Mouse (Mus musculus): ENCODE measurements around the gene Aqp9.

Gene Aqp9

DNA sequence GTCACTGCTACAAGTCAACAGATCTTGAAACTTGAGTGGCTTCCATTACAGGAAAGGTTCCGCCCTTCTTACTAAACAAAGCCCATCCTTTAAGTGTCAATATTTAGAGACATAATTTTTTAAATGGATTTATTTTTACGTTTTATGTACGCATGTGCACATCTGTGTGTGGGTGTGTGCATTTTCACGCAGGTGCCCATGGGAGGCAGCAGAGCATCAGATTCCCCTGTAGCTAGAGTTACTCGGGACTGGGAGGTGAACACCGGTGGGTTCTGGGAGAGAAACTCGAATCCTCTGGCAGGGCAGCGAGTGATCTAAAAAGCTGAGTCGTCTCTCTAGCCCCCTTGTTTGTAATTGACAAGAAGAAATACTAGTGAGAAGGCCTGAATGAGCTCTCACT lies 5.1 kb upstream of the Aqp9 start:
- in situ Hi-C loops (cut with MseI, MboI) = no loop called here

DNA sequence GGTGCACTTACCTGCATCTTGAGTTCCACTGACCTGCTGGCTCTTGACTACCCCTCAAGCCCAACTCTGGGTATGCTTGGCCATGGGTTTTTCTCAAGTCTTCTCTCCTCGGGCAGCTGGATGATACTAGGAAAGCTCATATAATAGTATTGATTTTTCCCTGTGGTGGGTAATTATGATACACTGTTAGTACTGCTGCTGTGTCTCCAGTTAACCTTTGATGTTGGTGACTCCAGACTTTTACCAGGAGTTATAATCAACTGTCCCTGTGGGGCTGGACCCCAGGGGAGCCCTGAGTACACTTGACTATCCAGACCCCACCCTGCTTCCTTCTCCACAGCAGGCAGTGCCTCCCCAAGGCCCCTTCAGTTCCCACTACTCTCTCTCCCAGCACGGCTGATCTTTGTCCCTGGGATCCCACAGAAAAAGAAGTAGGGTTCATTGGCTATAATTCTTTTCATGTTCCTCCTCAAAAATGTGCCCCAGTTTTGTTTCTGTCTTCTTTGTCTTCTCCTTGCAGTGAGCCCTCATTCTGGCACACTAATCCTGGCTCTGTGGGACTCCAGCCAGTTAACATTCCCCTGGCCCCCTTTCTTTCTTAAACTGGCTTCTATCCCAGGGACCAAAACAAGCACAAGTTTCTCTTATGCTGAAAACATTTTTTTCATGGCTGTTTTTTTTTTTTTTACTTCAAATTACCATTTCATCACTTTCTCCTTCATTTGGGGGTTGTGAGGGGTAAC lies 838 bp downstream of the Aqp9 start:
- in situ Hi-C loops (cut with MseI, MboI) = no loop called here

GRCm38 (mm10) chr9:71166871-71167465 lies 1.5 kb downstream of the Aqp9 start:
- in situ Hi-C loops (cut with MseI, MboI) = no loop called here

GRCm38 (mm10) chr9:71166019-71166705 lies 2.3 kb downstream of the Aqp9 start:
- in situ Hi-C loops (cut with MseI, MboI) = no loop called here

DNA sequence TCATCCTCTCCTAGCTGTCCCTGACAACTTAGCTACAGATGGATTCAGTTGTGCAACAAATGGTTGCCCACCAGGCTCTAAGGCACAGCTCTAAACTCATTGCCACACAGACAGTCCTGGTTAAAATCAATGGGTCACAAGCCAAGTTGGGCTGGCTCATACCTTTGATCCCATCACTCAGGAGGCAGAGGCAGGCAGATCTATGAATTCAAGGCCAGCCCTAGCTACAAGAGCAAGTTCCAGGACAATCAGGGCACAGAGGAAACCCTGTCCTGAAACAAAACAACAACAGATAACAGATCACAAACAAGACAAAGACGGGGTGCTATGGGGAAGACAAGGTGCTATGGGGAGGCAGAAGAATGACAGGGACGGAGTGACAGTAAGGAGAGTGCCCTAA lies 3.0 kb downstream of the Aqp9 start:
- in situ Hi-C loops (cut with MseI, MboI) = no loop called here

DNA sequence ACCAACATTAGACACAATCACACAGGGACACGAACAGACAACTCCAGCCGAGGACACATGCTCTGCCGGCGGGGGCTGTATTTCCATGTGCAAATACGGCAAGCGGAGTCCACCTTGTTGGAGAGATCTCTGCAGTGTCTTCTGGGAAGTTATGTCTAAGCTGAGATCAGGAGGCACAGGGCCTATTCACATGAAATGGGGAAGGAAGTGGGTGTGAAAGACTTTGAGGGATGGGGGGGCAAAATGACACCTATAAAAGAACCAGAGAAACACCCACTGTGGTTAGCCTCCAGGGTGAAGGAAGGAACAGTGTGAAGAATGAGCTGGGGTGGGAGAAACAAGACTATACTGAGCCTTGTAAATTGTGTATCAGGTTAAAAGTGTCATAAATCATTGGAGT lies 3.4 kb downstream of the Aqp9 start:
- in situ Hi-C loops (cut with MseI, MboI) = no loop called here

DNA sequence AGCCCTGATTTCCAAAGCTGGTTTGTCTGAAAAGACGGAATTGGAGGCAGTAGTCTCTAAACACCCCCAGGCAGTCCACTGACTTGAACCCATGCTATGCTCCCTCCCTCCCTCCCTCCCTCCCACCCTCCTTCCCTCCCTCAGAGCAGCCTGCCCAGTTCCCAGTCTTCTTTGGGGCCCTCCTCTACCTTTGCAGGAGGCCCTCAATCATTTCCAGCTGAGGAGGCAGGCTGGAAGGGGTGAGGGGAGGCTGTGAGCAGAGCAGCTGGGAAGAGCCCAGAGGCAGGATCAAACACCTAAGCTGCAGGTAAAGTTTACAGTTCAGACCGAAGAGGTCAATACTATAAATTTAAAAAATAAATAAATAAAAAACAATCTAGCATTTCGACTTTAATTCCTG lies 4.1 kb downstream of the Aqp9 start:
- in situ Hi-C loops (cut with MseI, MboI) = no loop called here

DNA sequence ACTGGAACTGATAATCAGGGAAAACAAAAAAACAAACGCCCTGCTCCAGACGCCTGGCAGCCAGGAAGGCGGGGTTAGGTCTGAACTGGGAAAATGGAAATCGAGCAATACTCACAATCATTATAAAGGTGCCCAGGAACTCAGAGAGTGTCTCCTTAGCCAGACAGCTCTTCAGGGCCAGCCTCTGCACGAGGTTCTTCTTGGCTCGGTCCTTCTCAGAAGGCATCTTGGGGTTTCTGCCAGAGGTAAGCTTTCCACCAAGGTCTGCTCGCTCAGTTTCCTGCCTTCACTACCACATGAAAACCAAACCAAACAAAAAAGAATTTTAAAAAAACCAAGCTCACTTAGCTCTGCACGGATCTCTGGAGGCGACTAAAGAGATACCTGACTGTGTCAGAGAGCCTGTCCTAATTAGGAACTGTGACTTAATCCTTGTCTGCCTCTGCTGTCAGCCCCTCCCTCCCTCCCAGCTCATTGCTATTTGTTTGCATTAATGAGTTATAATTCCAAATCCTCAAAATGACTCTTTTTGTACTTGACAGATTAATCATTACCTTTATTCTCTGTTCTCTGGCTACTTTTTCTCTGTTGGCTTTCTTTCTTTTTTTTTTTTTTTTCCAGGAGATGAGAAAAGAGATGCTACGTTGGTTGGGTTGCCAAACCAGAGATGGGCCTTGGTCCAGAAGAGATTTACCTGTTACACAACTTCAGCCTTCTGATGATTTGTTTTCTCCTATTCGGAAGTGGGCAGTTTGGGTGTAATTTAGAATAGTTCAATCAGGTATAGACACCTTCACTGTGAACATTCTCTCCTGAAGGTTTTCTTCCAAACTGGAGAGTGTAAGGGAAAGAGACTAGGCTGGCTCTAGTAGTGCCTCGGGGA lies 5.4 kb downstream of the Aqp9 start:
- in situ Hi-C loops (cut with MseI, MboI) = no loop called here

DNA sequence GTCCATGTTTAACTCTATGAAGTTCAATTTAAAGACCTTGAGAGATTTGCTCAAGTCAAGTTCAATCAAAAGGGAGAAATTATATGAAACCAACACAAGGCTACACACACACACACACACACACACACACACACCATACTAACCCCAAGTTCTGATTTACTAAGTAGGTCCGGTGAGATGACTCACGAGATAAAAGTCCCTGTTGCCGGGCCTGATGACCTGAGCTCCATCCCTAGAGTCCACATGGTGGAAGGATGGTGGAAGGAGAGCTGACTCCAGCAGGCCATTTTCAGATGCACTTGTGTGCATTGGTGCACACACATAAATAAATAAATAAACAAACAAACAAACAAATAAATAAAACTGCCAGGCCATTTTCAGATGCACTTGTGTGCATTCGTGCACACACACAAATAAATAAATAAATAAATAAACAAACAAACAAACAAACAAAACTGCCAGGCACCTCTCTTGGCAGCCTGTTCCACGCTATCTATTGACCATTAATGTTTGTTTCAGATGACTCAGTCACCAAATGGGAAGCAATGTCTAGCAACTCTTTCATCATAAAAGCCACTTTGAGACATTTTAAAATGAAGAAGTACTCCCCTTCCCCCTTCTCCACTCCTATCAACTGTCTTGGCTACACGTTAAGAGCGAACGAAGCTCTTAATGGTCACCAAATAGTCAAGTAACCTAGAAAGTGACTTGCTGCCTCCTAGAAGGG lies 6.2 kb downstream of the Aqp9 start:
- in situ Hi-C loops (cut with MseI, MboI) = no loop called here

DNA sequence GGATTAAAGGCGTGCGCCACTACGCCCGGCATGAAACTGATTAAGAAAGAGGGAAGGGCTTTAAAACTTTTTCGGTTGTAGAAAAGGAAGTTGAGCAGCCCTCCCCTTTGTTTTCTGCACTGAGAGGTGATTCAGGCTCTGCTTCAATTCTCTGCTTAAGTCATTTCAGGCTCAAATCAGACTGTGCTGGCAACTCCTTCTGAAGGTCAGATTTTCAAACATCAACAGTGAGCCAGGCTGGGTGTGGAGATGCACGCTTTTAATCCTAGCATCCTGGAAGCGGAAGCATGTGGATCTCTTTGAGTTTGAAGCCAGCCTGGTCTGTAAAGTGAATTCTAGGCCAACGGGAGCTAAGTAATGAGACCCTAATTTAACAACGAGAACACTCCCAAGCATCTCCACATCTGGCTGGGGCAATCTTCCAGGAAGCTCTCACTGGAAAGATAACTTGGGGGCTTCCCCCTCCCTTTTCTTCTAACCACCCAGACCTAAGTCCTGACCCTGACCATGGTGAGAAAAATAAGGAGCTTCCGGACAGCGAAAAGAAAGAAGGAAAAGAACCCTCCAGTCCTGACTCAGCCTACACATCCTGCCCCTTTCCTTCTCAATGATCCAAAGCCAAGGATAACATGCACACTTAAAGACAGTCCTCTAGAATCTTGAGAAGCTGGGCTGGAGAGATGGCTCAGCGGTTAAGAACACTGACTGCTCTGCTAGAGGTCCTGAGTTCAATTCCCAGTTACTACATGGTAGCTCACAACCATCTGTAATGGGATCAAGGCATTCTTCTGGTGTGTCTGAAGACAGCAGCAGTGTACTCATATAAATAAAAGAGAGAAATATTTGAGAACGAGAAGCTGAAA lies 7.4 kb downstream of the Aqp9 start:
- in situ Hi-C loops (cut with MseI, MboI) = no loop called here

GRCm38 (mm10) chr9:71159686-71160085 lies 8.8 kb downstream of the Aqp9 start:
- in situ Hi-C loops (cut with MseI, MboI) = no loop called here

DNA sequence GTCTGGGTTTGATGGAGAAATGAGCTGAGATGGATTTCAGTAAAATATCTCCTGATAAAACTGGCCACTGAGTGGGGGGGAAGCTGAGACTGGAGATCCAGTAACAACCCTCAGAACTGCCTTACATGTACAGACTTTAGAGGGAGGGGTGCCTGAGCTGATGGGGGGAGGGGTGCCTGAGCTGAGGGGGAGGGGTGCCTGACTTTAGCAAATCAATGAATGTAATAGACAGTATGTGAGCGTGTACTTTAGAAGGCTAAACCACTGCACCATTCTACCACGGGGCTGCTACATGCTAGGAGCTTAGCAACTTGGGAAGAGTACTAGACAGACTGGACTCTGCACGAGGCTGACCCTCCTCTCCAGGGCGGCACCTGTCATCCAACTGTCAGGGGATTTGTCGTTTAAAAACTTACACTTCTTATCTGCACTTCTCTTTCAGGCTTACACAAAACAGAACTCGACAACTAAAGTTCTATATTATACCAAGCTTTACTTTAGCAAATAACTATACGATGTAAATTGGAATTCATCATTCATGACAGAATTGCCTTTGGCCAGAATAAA lies 9.3 kb downstream of the Aqp9 start:
- in situ Hi-C loops (cut with MseI, MboI) = no loop called here

DNA sequence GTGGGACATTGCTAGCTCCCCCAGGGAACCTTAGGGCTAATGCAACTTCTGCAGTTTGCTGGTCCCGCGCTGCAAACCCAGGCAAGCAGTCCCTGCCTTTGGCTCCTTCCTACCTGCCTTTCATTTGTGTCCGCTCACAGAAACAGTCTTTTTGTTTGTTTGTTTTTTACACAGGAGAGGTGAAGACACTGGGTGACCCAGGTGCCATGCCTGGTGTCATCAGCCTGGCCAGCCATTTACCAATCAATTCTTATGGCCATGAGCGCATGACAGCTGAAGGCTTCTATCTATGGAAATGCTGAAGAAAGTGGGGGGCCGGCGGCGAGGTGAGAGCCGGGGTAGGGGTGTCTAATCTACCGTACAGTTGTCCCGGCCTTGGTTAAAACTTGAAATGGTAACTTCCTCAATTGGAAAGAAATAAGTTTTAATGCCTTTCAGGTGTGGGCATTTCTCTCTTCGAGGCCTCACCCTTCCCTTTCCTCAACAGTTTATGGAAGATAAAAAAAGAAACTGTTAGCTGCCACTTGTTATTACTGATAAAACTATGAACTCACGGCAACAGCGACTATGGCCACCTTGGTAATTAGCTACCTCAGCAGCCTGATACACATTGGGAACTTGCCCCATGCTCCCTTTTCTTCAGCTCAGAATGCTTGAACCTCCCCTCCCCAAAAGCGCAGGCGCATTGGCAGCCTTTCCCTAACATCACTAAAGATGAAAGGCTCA lies 10.4 kb downstream of the Aqp9 start:
- in situ Hi-C loops (cut with MseI, MboI) = no loop called here

DNA sequence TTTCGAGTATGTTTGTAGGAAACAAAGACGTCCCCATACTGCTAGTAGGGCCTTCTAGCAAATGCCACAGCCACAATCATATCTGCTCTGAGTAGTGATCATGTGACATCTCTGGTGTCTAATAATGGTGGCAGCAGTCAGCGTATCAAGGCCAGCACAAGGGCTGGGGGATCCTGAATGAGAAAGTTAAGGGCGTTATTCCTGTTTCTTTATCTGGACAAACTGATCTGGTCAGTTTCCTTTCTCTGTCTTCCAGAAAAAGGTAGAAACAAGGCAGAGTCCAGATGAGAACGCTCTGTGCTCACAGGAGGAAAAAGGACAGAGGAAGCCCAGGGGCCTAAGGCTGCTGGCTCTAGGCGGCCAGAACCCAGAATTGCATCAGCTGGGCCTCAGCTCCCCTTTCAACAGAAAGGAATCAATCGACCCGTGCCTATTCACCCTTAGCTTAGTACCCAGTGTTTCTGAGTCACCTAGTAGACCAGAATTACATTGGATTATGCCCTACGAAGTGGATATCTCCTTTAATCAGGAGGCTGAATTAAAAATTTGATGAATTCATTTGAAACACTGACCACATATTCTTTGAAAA lies 11.9 kb downstream of the Aqp9 start:
- in situ Hi-C loops (cut with MseI, MboI) = no loop called here

DNA sequence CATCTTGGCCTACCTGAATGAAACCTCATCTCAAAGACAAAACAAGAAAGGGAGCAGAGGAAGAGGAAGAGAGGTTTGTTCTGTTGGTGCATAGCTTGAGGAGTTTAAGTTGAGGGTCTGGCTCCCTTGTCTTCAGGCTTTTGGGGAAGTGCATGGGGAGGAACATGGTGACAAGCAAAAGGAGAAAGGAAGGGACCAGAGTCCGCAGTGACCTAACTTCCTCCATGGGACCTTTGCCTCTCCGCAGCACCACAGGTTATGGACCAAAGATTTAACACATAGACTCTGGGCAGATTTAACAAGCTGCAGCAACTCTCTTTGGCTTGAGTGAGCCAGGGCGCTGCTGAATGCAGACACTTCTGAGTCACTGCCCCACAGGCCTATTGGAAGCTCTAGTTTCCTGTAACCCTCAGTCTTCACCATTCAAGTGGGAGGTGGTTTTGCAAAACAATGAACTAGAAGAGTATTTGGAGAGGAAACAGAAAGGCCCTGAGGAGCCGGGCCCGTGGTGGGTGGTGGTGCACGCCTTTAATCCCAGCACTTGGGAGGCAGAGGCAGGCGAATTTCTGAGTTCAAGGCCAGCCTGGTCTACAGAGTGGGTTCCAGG lies 13.0 kb downstream of the Aqp9 start:
- in situ Hi-C loops (cut with MseI, MboI) = no loop called here

DNA sequence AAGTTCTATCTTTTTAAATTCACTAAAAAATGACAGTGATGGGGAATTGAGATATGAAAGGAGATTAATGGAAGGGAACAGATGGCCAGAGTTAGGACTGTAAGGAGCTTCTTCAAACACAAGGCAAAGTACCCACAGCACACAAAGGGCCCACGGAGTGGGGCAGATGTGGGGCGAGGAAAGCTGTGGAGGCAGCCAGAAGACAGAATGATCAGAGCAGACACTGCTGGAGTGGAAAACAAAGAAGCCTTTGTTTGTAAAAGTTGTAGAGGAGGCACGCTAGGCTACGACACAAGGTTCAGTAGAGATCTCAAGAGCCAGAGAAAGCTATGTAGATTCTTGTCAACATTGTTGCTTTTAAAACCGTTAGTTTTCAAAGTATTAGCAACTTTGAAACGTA lies 17.1 kb downstream of the Aqp9 start:
- in situ Hi-C loops (cut with MseI, MboI) = no loop called here

DNA sequence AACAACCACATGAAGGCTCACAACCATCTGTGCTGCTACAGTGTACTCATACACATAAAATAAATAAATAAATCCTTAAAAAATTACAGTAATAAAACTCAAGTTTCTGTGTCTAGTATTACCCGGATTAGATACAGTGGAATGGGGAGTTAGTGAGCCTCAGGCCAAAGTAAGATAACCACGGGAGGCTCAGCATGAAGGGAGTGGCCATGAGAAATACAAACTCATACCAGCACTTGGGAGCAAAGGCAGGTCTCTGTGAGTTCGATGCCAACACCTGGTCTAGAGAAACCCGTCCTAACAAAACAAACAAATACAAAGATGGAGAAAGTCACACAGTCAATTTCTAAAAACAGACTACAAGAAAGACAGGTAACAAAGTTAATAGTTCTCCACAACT lies 18.3 kb downstream of the Aqp9 start:
- in situ Hi-C loops (cut with MseI, MboI) = no loop called here

- in situ Hi-C loops (cut with MseI, MboI) = no loop called here
These were observed 19.6 kb downstream of the Aqp9 start for GRCm38 (mm10) chr9:71148890-71149289.

DNA sequence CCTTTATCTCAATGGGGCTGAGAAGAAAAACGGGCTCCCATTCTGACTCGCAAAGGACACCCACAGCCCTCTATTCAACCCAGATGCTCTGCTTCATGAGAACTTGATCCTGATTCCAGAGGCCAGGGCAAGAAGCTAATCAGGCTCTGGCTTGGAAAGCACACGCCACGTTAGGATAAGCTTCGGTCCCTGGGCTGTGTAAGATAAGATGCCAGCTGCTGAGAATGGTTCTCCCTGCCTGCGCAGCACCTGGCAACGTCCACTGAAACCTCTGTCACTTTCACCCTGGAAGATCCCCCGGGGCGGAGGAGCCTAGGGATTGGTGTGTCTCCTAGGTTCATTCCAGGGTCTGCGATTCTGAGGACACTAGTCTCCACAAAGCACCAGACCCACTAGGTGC lies 22.3 kb downstream of the Aqp9 start:
- in situ Hi-C loops (cut with MseI, MboI) = no loop called here

Measured in mouse trophoblast stem cell (cell line).